Mouse (Mus musculus) intestine, embryonic 15.5 days (tissue): ENCODE measurements at regions not wholly inside any gene's neighbourhood (a gene's known extent, or its start where the extent isn't known, plus 50 kb on each side); places are given as distances from the start of the nearest gene placed in this dataset.
"Not testable (repeated sequence)": the region's sequence is repeated elsewhere in the genome, so short reads cannot be mapped to it uniquely, and the experiment has no call there.

Experiments
- ATAC-seq: fragments of 200-750 bp; cut with Nextera tagmentation; 2 replicates; pipeline ENCODE4 v1.8.0; 2017; ENCODE audit warnings: moderate TSS enrichment, moderate library complexity
- H3K27ac ChIP-seq: fragments of 300-500 bp; sonication (generic); 2 replicates; pipeline ENCODE4 v1.5.1; 2015; ENCODE audit warnings: mild to moderate bottlenecking, inconsistent platforms
- H3K27me3 ChIP-seq: fragments of 300-500 bp; sonication (generic); replicated peaks from 2 replicates; pipeline ENCODE4 v1.6.1; 2015; ENCODE audit warnings: inconsistent platforms
- H3K36me3 ChIP-seq: fragments of 300-500 bp; sonication (generic); 2 replicates; pipeline ENCODE4 v1.6.1; 2015; ENCODE audit warnings: inconsistent platforms
- H3K4me1 ChIP-seq: fragments of 300-500 bp; sonication (generic); replicated peaks from 2 replicates; pipeline ENCODE4 v1.6.1; 2015; ENCODE audit warnings: inconsistent platforms
- H3K4me2 ChIP-seq: fragments of 300-500 bp; sonication (generic); replicated peaks from 2 replicates; pipeline ENCODE4 v1.6.1; 2015; ENCODE audit warnings: mild to moderate bottlenecking, inconsistent platforms
- H3K4me3 ChIP-seq: fragments of 300-500 bp; sonication (generic); replicated peaks from 2 replicates; pipeline ENCODE4 v1.5.1; 2015; ENCODE audit warnings: inconsistent platforms
- H3K9ac ChIP-seq: fragments of 300-500 bp; sonication (generic); 2 replicates; pipeline ENCODE4 v1.6.1; 2015; ENCODE audit warnings: inconsistent platforms
- H3K9me3 ChIP-seq: fragments of 300-500 bp; sonication (generic); 2 replicates; pipeline ENCODE4 v1.6.1; 2016; ENCODE audit warnings: inconsistent platforms
- WGBS: fragments of 180-500 bp; shearing (Covaris S2); methylation state at CpG from one replicate; pipeline ENCODE4 v1.1.7; 2015; 5-methylcytosine and 5-hydroxymethylcytosine counted together

- no peak overlapping the region for H3K27ac ChIP-seq
- ATAC-seq, result no peak
- no peaks in the 10 kb centered on the region for H3K36me3 ChIP-seq
- H3K4me1 ChIP-seq, result no peaks in the 10 kb centered on the region
- no peaks in the 10 kb centered on the region for H3K27me3 ChIP-seq
- no peak overlapping the region for H3K4me2 ChIP-seq
- H3K9ac ChIP-seq, result no peak overlapping the region
- H3K4me3 ChIP-seq, result no peak overlapping the region
- H3K9me3 ChIP-seq, result no peaks in the 10 kb centered on the region
- WGBS, result 41% methylated on average over 5 of the region's 5 CpGs
Observed at GRCm38 (mm10) chr5:68351793-68352192, 320.2 kb downstream of the Grxcr1 start.

- no peaks in the 10 kb centered on the region for H3K9me3 ChIP-seq
- no peak overlapping the region for H3K27ac ChIP-seq
- H3K4me3 ChIP-seq, result no peak overlapping the region
- H3K27me3 ChIP-seq, result no peaks in the 10 kb centered on the region
- 75% methylated on average over 4 of the region's 4 CpGs for WGBS
- H3K9ac ChIP-seq, result no peak overlapping the region
- H3K4me1 ChIP-seq, result no peaks in the 10 kb centered on the region
- no peak overlapping the region for H3K4me2 ChIP-seq
- no peak for ATAC-seq
- H3K36me3 ChIP-seq, result no peaks in the 10 kb centered on the region
Observed at GRCm38 (mm10) chr5:68353211-68353610, 321.6 kb downstream of the Grxcr1 start.

- H3K9ac ChIP-seq, H3K36me3 ChIP-seq, H3K4me3 ChIP-seq, H3K27me3 ChIP-seq, H3K4me1 ChIP-seq, H3K27ac ChIP-seq, H3K9me3 ChIP-seq, ATAC-seq, H3K4me2 ChIP-seq: not testable (repeated sequence)
- WGBS, result 70% methylated on average over 3 of the region's 3 CpGs
Observed at GRCm38 (mm10) chr5:68353816-68354215, 322.2 kb downstream of the Grxcr1 start.

GRCm38 (mm10) chr5:68361581-68362211 is 330.1 kb downstream of the Grxcr1 start:
- no peak for ATAC-seq
- H3K4me1 ChIP-seq, result no peaks in the 10 kb centered on the region
- no peaks in the 10 kb centered on the region for H3K36me3 ChIP-seq
- no peaks in the 10 kb centered on the region for H3K9me3 ChIP-seq
- no peak overlapping the region for H3K27ac ChIP-seq
- H3K27me3 ChIP-seq, result no peaks in the 10 kb centered on the region
- WGBS, result 78% methylated on average over 3 of the region's 3 CpGs
- no peak overlapping the region for H3K4me2 ChIP-seq
- no peak overlapping the region for H3K9ac ChIP-seq
- H3K4me3 ChIP-seq, result no peak overlapping the region

GRCm38 (mm10) chr5:68373082-68373481 is 341.4 kb downstream of the Grxcr1 start:
- ATAC-seq, result no peak

More at GRCm38 (mm10) chr5:68373082-68373481, 341.4 kb downstream of the Grxcr1 start:
- no peak overlapping the region for H3K4me2 ChIP-seq
- H3K36me3 ChIP-seq, result no peaks in the 10 kb centered on the region
- no peak overlapping the region for H3K9ac ChIP-seq
- no peaks in the 10 kb centered on the region for H3K4me1 ChIP-seq
- no peak overlapping the region for H3K4me3 ChIP-seq
- no peaks in the 10 kb centered on the region for H3K27me3 ChIP-seq
- H3K27ac ChIP-seq, result no peak overlapping the region
- H3K9me3 ChIP-seq, result no peaks in the 10 kb centered on the region
- 75% methylated on average over 2 of the region's 2 CpGs for WGBS
